Mouse (Mus musculus) stomach, postnatal 0 days (tissue): ENCODE measurements around the gene Cux2.

Experiments used
- CTCF ChIP-seq: IDR thresholded peaks from 2 replicates; pipeline ENCODE4 v1.5.1; 2016; ENCODE audit warnings: antibody characterized with exemption, low read depth, mild to moderate bottlenecking, moderate library complexity
- EP300 ChIP-seq: optimal IDR thresholded peaks from 2 replicates; pipeline ENCODE3; 2016; ENCODE audit warnings: antibody characterized with exemption

- TF ChIP-seq CTCF (no peak), EP300 (no peak)
These were observed 73.6 kb downstream of the Cux2 start for GRCm38 (mm10) chr5:121976331-121976730.
